Mouse (Mus musculus): ENCODE measurements around the gene Tmem178b.

GRCm38 (mm10) chr6:40137831-40138520 lies 264.9 kb downstream of the Tmem178b start:
- TF ChIP-seq CTCF (IDR thresholded peaks at IDR 0.05; ENCODE audit: insufficient read depth, low read depth, low read length), result no peak
- TF ChIP-seq POLR2A (IDR thresholded peaks at IDR 0.05; ENCODE audit: insufficient read depth, low read depth, low read length), result no peak

Measured in olfactory bulb, adult 2 months (tissue).